Mouse (Mus musculus): ENCODE data around the gene Gpc5.

DNA sequence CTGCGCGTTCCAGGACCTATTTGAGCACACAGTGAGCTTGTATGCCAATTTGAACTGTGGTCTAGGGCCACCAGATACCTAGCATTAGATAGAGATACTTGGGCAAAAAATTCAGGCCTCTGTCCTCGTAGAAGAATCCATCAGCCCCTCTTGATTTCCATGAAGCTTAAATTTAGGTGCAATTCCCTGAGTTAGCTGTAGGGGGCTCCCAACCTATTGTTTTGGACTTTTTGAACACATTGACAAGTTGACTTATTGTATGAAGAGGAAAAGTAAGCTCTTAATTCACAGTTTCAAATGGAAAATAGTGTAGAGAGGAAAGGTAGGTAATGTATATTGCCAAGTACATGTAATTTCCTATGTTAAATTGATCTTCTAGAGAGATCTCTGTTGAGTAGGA, 247.1 kb downstream of the Gpc5 start:
- TF ChIP-seq CTCF (IDR thresholded peaks at IDR 0.05; ENCODE audit: control insufficient read depth, insufficient read depth, insufficient replicate concordance, low read depth, low read length) = no peak; the same call in 1 of the 2 replicates
- no peak for TF ChIP-seq POLR2A (IDR thresholded peaks at IDR 0.05; ENCODE audit: control insufficient read depth, low read depth, low read length)
